Mouse (Mus musculus) heart, embryonic 16.5 days (tissue): ENCODE data around the gene Jmjd7. TPM values are rescaled to one million over a fixed set of nuclear protein-coding genes. Genes with fewer than 3 reads are reported as not detected.

Source experiments
- ATAC-seq: fragments of 200-750 bp; cut with Nextera tagmentation; replicated peaks from 2 replicates; pipeline ENCODE4 v1.8.0; 2017; ENCODE audit warnings: moderate number of reproducible peaks; ENCODE audit not compliant: insufficient read depth, low FRiP score; ENCODE audit errors: extremely low read depth
- H3K27ac ChIP-seq: fragments of 300-500 bp; sonication (generic); 2 replicates; pipeline ENCODE4 v1.5.1; 2014; ENCODE audit warnings: mild to moderate bottlenecking, low read length, control low read depth, moderate library complexity
- H3K27me3 ChIP-seq: fragments of 300-500 bp; sonication (generic); 2 replicates; pipeline ENCODE4 v1.6.1; 2014; ENCODE audit warnings: low read length, mixed read lengths; ENCODE audit not compliant: control insufficient read depth, insufficient read depth
- H3K36me3 ChIP-seq: fragments of 300-500 bp; sonication (generic); 2 replicates; pipeline ENCODE4 v1.6.1; 2014; ENCODE audit not compliant: control insufficient read depth, insufficient read depth
- H3K4me1 ChIP-seq: fragments of 300-500 bp; sonication (generic); 2 replicates; pipeline ENCODE4 v1.6.1; 2014; ENCODE audit warnings: low read length, mixed read lengths; ENCODE audit not compliant: control insufficient read depth, insufficient read depth
- H3K4me2 ChIP-seq: fragments of 300-500 bp; sonication (generic); 2 replicates; pipeline ENCODE4 v1.6.1; 2014; ENCODE audit warnings: low read depth, mild to moderate bottlenecking, control low read depth, low read length
- H3K4me3 ChIP-seq: fragments of 300-500 bp; sonication (generic); 2 replicates; pipeline ENCODE4 v1.5.1; 2014; ENCODE audit warnings: mild to moderate bottlenecking, control low read depth, low read length
- H3K9ac ChIP-seq: fragments of 300-500 bp; sonication (generic); 2 replicates; pipeline ENCODE4 v1.6.1; 2014; ENCODE audit warnings: low read length, control low read depth
- H3K9me3 ChIP-seq: fragments of 300-500 bp; sonication (generic); replicated peaks from 2 replicates; pipeline ENCODE4 v1.6.1; 2016; ENCODE audit warnings: low read length; ENCODE audit not compliant: control insufficient read depth
- WGBS: fragments of 180-500 bp; shearing (Covaris S2); extraction: QIAGEN DNeasy Blood & Tissue Kit; methylation state at CpG from one replicate; pipeline ENCODE4 v1.1.7; 2014; 5-methylcytosine and 5-hydroxymethylcytosine counted together
- polyA plus RNA-seq: library from polyadenylated mRNA; unstranded; fragments of >200 nt; fragmentation: Nextera tagmentation; extraction: Ambion mirVana; gene quantifications from 2 replicates; pipeline ENCODE4 v1.2.1, GENCODE M21; 2015

Jmjd7 gene
- polyA plus RNA-seq, 1 experiment from 2014 or later = 16.7 TPM

DNA sequence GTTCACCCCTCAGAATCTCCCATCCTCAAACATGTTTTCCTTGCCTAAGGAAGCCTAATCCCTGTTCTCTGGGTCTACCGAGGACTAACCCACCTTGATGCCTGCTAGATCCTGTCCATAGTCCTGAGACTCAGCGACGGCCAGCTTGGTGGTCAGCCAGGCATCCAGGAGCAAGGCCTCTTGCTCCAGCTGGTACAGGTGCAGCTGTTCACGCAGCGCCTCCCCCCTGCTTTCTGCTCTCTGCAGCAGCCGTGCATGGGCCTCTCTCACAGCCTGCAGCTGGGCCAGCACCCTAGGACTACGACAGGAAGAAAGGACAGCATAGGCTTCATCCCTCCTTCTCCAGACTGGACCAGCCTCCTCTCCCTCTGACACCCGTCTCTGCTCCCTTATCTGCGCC lies 20.9 kb downstream of the Jmjd7 start:
- 65% methylated on average over 9 of the region's 9 CpGs for WGBS
- no peak for ATAC-seq
- Histone ChIP-seq H3K4me2 (no peak overlapping the region), H3K9ac (no peak overlapping the region), H3K27ac (no peak overlapping the region), H3K27me3 (no peaks in the 10 kb centered on the region; the same call in 1 of the 2 replicates), H3K36me3 (no peaks in the 10 kb centered on the region), H3K4me3 (no peak overlapping the region), H3K9me3 (no peaks in the 10 kb centered on the region), H3K4me1 (0 out of 2 replicates have a peak, but pooled peaks cover 6% of the 10 kb centered on the region)

DNA sequence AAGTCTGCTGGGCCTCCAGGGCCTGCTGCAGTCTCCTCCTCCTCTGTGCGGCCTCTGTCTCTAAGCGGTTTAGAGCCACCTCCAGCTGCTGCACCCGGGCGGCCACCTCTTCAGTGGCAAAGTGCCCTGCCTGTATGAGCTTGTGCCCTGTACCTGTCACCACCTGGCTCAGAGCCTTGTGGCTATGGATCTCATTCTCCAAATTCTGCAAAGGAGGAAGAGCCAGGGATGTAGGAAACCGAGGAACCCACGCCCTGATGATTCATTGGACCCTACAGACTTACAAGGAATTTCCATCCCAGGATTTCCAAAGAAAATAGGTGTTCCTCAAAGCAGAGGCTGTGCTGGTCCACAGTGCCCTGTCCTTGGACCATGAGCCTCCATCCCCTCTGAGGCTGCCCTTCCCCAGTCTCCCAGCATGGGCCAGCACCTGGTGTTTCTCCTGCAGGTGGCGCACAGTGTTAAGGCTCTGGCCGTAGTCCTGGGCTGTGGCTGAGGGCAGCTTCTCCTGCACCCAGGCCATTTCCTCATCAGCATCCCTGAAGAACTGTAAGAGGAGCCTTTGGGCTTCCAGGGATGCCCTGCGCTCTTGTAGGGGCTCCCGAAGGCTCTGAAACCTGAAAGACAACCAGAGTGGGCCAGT lies 22.5 kb downstream of the Jmjd7 start:
- Histone ChIP-seq H3K9me3 (no peaks in the 10 kb centered on the region), H3K36me3 (no peaks in the 10 kb centered on the region), H3K27me3 (no peaks in the 10 kb centered on the region; the same call in 1 of the 2 replicates), H3K4me2 (no peak overlapping the region), H3K9ac (no peak overlapping the region), H3K27ac (no peak overlapping the region), H3K4me1 (peaks cover 2% of the 10 kb centered on the region), H3K4me3 (no peak overlapping the region)
- WGBS = 62% methylated on average over 10 of the region's 10 CpGs
- ATAC-seq = no peak

DNA sequence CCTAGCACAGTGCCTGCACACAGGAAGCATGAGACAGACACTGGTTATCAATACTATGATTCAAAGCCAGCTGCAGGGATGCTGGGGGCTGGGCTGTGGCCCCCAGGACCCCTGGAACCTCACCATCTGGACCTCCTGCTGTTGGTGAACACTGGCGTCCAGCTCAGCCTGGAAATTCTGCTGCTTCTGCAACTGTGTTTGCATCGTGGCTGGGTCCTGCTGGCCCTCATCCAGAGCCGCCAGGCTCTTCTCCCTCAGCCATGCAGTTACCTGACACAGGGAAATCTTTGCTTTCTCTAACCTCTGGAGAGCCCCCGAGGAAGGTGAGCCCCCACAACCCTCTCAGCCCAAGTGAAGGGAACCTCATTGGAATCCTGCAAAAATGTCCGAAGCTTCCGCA lies 24.1 kb downstream of the Jmjd7 start:
- no peaks in the 10 kb centered on the region; the same call in 1 of the 2 replicates for H3K27me3 ChIP-seq
- no peak for ATAC-seq
- no peaks in the 10 kb centered on the region for H3K36me3 ChIP-seq
- peaks cover 19% of the 10 kb centered on the region for H3K4me1 ChIP-seq
- WGBS = 48% methylated on average over 6 of the region's 6 CpGs
- no peak overlapping the region for H3K4me3 ChIP-seq
- no peak overlapping the region for H3K9ac ChIP-seq
- H3K4me2 ChIP-seq = no peak overlapping the region
- no peaks in the 10 kb centered on the region for H3K9me3 ChIP-seq
- H3K27ac ChIP-seq = no peak overlapping the region

DNA sequence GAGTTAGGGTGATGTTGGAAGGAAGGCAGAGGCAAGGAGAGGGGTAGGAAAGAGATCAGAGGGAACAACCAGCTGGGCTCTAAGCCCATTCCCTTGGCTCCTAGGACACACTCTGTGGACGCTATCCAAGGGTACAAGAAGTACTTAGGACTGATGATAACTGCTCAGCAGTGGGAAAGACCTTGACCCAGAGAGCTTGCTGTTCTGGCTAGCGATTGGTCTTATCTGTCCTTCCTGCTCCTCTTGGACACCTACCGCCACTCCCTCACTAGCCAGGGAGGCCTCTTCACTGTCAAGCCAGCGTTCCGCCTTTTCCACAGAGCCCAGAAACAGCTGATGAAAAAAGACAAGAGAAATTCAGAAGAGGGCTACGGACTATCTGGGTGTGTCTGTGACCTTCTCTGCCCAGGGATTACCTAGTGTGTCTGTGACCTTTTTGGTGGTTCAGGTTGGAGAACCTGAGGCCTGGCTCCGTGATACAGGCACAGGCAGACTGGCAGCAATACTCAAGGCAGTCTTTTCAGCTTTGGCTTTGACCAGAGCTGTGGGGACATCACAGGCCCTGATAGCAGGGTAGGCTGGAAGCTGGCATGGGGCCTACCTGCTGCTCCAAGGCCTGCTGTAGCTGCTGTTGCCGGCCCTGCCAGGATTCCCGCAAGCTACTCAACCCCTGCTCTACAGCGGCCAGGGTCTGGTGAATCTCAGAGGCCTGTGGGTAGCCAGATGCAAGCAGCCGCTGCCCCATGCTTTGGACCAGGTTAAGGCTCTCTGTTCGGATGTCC lies 27.7 kb downstream of the Jmjd7 start:
- Histone ChIP-seq H3K36me3 (no peaks in the 10 kb centered on the region), H3K4me2 (no peak overlapping the region), H3K27ac (peak overlapping the region; percentile 87), H3K9ac (peak overlapping the region; percentile 38), H3K27me3 (no peaks in the 10 kb centered on the region), H3K4me1 (peaks cover 20% of the 10 kb centered on the region), H3K9me3 (no peaks in the 10 kb centered on the region), H3K4me3 (no peak overlapping the region)
- peak; percentile 75 for ATAC-seq
- 52% methylated on average over 12 of the region's 12 CpGs for WGBS

DNA sequence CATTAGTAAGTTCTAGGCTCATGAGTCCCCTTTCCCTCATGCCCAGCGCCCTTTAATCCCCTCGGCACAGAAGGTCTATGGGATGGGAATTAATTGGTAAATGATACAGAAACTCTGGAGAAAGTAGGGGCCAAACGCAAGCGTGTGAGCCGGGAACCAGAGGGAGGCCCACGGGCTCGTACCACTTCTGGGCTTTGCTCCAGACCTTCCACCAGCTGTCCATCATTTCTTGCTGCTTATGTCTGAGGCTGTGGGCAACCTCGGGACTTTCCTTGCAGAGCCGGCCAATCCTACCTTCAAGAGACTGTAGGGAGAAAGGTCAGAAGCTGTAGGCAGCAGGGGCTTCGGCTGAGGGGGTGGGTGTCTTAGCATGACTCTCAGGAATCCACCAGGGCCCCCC lies 28.6 kb downstream of the Jmjd7 start:
- Histone ChIP-seq H3K9ac (no peak overlapping the region; the same call in 1 of the 2 replicates), H3K4me2 (no peak overlapping the region), H3K4me3 (no peak overlapping the region), H3K27ac (peak overlapping the region; percentile 87), H3K36me3 (no peaks in the 10 kb centered on the region), H3K27me3 (no peaks in the 10 kb centered on the region), H3K4me1 (peaks cover 20% of the 10 kb centered on the region), H3K9me3 (no peaks in the 10 kb centered on the region)
- ATAC-seq = no peak
- 69% methylated on average over 10 of the region's 10 CpGs for WGBS

DNA sequence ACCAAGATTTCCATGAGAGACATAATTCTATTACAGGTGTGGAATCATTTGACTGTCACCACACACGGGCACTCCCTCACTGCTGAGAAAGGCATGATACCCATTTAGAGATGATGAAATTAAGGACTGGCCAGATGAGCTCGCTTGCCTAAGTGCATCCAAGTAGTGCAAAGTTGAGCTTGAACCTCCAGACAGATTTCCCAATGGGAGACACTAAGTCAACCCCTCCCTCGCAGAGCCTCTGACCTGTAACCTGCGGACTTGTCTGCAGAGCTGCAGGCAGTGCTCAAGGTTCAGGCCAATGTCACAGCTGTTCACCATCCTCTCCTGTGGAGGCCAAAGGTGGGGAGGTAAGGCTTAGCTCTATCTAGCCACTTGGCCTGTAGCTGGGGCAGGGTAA lies 31.5 kb downstream of the Jmjd7 start:
- no peak overlapping the region for H3K4me2 ChIP-seq
- H3K4me1 ChIP-seq = peaks cover 20% of the 10 kb centered on the region
- H3K9ac ChIP-seq = no peak overlapping the region
- H3K36me3 ChIP-seq = no peaks in the 10 kb centered on the region
- H3K9me3 ChIP-seq = no peaks in the 10 kb centered on the region
- no peak for ATAC-seq
- no peak overlapping the region for H3K4me3 ChIP-seq
- no peaks in the 10 kb centered on the region for H3K27me3 ChIP-seq
- WGBS = 74% methylated on average over 4 of the region's 4 CpGs
- H3K27ac ChIP-seq = no peak overlapping the region

DNA sequence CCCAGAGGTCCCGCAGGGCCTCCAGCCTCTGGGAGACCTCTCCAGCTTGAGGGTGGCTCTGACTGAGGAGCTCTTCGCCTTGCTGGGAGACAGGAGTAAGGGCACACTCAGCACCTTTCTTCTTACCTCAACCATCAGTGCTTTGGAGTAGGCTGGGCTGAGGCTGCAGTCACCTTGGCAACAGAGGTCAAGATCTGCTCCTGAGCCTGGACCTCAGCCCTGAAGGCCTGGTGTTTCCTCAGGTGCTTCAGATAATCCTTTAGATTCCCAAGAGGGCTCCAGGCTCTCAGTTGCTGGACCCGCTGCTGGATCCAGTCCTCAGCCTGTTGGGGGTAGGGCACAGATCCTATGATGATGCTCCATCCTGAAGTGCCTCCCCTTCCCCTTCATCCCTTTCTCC lies 32.2 kb downstream of the Jmjd7 start:
- ATAC-seq = no peak
- H3K9ac ChIP-seq = no peak overlapping the region
- WGBS = 78% methylated on average over 3 of the region's 3 CpGs
- H3K4me1 ChIP-seq = peaks cover 20% of the 10 kb centered on the region
- H3K27me3 ChIP-seq = no peaks in the 10 kb centered on the region
- H3K9me3 ChIP-seq = no peaks in the 10 kb centered on the region
- H3K27ac ChIP-seq = no peak overlapping the region
- no peak overlapping the region for H3K4me3 ChIP-seq
- H3K4me2 ChIP-seq = no peak overlapping the region
- no peaks in the 10 kb centered on the region for H3K36me3 ChIP-seq

DNA sequence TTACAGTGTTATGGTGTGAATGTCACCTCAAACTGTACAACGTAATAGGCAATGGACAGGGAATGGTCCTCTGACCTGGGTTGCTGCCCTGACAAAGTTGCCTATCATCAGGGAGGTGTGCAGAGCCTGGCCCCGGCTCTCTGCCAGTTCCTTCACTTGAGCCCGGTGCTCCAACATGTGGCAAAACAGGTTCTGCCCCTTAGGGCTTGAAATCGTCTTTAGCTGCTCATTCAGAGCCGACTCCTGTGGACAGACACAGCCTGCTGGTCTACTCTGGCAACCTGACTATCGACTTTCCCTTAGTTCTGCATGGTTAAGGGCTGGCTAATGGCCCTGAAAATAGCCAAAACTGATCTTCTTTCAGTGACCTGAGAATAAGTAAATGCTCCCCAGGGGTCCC lies 32.9 kb downstream of the Jmjd7 start:
- Histone ChIP-seq H3K27me3 (no peaks in the 10 kb centered on the region), H3K4me2 (no peak overlapping the region), H3K4me1 (peaks cover 14% of the 10 kb centered on the region), H3K4me3 (no peak overlapping the region), H3K9ac (no peak overlapping the region), H3K36me3 (no peaks in the 10 kb centered on the region), H3K27ac (no peak overlapping the region), H3K9me3 (no peaks in the 10 kb centered on the region)
- WGBS = 64% methylated on average over 6 of the region's 6 CpGs
- ATAC-seq = no peak

DNA sequence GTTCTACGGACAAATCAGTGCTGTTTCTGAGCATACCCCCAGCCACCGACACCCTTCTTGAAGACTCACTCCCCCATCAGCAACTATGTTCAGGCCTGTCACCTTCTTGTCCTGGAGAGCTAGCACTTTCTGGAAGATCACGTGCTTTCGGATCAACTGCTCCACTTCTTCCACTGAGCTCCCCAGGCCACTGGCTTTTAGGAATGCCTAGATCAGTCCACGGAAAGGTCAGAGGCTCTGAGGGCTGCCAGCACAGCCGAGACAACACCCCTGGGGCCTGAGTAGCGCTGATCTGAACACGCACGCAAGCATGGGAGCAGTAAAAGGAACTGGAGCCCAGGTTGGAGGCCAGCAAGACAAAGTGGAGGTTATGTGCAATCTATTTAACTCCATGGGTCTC lies 33.4 kb downstream of the Jmjd7 start:
- H3K27me3 ChIP-seq = no peaks in the 10 kb centered on the region
- no peak overlapping the region for H3K9ac ChIP-seq
- no peaks in the 10 kb centered on the region for H3K9me3 ChIP-seq
- no peak overlapping the region for H3K4me3 ChIP-seq
- ATAC-seq = no peak
- H3K4me1 ChIP-seq = peaks cover 9% of the 10 kb centered on the region
- no peaks in the 10 kb centered on the region for H3K36me3 ChIP-seq
- no peak overlapping the region for H3K27ac ChIP-seq
- H3K4me2 ChIP-seq = no peak overlapping the region
- 72% methylated on average over 9 of the region's 9 CpGs for WGBS
